ENCODE assay signal across 7 mouse cellular contexts in genomic region chr19:32760499-32760898, GRCm38 (mm10). TPM values are rescaled to one million over a fixed set of nuclear protein-coding genes. Genes with fewer than 3 reads are reported as not detected.
A peak's percentile ranks its signal among the peaks of the same experiment; 100 is the strongest.
DNase-seq lines count a peak whose midpoint lies in the region; ATAC-seq lines count a peak whose summit lies in the region.

No protein-coding gene starts in this region.

- 36% methylated on average over 6 of the region's 6 CpGs for WGBS in liver, embryonic 15.5 days (ENCODE audit: insufficient replicate concordance)

- no peaks in the 10 kb centered on the region for H3K9me3 ChIP-seq in liver, embryonic 15.5 days (replicated peaks)

- ATAC-seq in granulocyte monocyte progenitor cell, adult 5-6 weeks (replicated peaks; ENCODE audit: poor library complexity, severe bottlenecking) = peak; percentile 13
- ATAC-seq in liver, embryonic 15.5 days (ENCODE audit: insufficient read depth) = no peak

- peak; percentile 36 for DNase-seq in 3T3-L1 (ENCODE audit: low read depth, low spot score)
- DNase-seq in CD4-positive helper T cell, adult 2 months (ENCODE audit: low read depth, low spot score) = peak; percentile 9
- no peak for DNase-seq in right cerebral cortex, postnatal 36 days (ENCODE audit: low spot score in 2 of 2)
- DNase-seq in adrenal gland, adult 2 months = no peak
- DNase-seq in layer of hippocampus, postnatal 14 days (ENCODE audit: low spot score in 2 of 2) = no peak

- peaks cover 37% of the 10 kb centered on the region for H3K4me1 ChIP-seq in liver, embryonic 15.5 days (replicated peaks)

- H3K27ac ChIP-seq in liver, embryonic 15.5 days (replicated peaks) = no peak overlapping the region

- H3K9ac ChIP-seq in liver, embryonic 15.5 days = no peak overlapping the region

- no peaks in the 10 kb centered on the region for H3K27me3 ChIP-seq in liver, embryonic 15.5 days

- peak overlapping the region; percentile 25; the same call in 1 of the 2 replicates for H3K4me3 ChIP-seq in liver, embryonic 15.5 days (replicated peaks)

- peak overlapping the region; percentile 44 for H3K4me2 ChIP-seq in liver, embryonic 15.5 days

- peaks cover 7% of the 10 kb centered on the region; the same call in 1 of the 2 replicates for H3K36me3 ChIP-seq in liver, embryonic 15.5 days (replicated peaks)

RNA-seq across cellular contexts. Expression of gene Pten, which starts 3.2 kb away (rescaled TPM):
- 67.3 and 74.5 TPM in 2 replicates for total RNA-seq in granulocyte monocyte progenitor cell, adult 5-6 weeks (2014; fragmentation: Nextera tagmentation)
- total RNA-seq in granulocyte monocyte progenitor cell, adult 5-6 weeks (2017) = 98.5 and 103 TPM in 2 replicates
- polyA plus RNA-seq in liver, embryonic 15.5 days (2015; fragmentation: Nextera tagmentation; extraction: Ambion mirVana) = 2.4 and 2.6 TPM in 2 replicates
- 10 to 100 TPM; 71.3 to 76.2 TPM for total RNA-seq in adrenal gland, adult 2 months (2021)
- 25.5 and 38.3 TPM in 2 replicates for polyA plus RNA-seq in adrenal gland, adult 2 months (2012; rRNA removed)
- 100 to 1,000 TPM; 114 to 125 TPM for total RNA-seq in layer of hippocampus, postnatal 14 days (2021)

RNA-seq across cellular contexts. Expression of gene Atad1, which starts 20.9 kb away (rescaled TPM):
- total RNA-seq in granulocyte monocyte progenitor cell, adult 5-6 weeks (2014; fragmentation: Nextera tagmentation) = 59.5 and 62.9 TPM in 2 replicates
- 77.7 and 82.9 TPM in 2 replicates for total RNA-seq in granulocyte monocyte progenitor cell, adult 5-6 weeks (2017)
- 20.6 and 21.3 TPM in 2 replicates for polyA plus RNA-seq in liver, embryonic 15.5 days (2015; fragmentation: Nextera tagmentation; extraction: Ambion mirVana)
- total RNA-seq in adrenal gland, adult 2 months (2021) = 10 to 100 TPM; 79.1 to 86.3 TPM
- polyA plus RNA-seq in adrenal gland, adult 2 months (2012; rRNA removed) = 1.6 and 2.0 TPM in 2 replicates
- 100 to 1,000 TPM in 1 of 2 experiments, 10 to 100 TPM in 1; 95.6 to 110 TPM for total RNA-seq in layer of hippocampus, postnatal 14 days (2021)

Comparison
In these comparisons a context has a peak if more than half of its experiments do, and no peak if none do; other contexts are left out.
1. DNase-seq: peak in 3T3-L1 (single experiment) and CD4-positive helper T cell, adult 2 months (single experiment); none in right cerebral cortex, postnatal 36 days (0 of 2), adrenal gland, adult 2 months (single experiment) and layer of hippocampus, postnatal 14 days (0 of 2).